Mouse (Mus musculus) liver, adult 2 months (tissue): Measurements from ENCODE around the gene Cspg5.

Source experiments
- CTCF ChIP-seq: fragments of 200-500 bp; IDR thresholded peaks from 2 replicates; pipeline ENCODE4 v1.5.1; 2011; ENCODE audit warnings: low read depth, low read length, control low read depth
- POLR2A ChIP-seq: fragments of 200-500 bp; IDR thresholded peaks from 2 replicates; pipeline ENCODE4 v1.6.1; 2011; ENCODE audit warnings: low read length, control low read depth; ENCODE audit not compliant: insufficient read depth; ENCODE audit errors: extremely low read depth

- no peak for TF ChIP-seq CTCF
- TF ChIP-seq POLR2A = no peak
Measured at GRCm38 (mm10) chr9:110246321-110246640, 2.7 kb downstream of the Cspg5 start.
